Mouse (Mus musculus) adrenal gland, postnatal 25 days (tissue): ENCODE results near the gene Wnt9a. TPM values are rescaled to one million over a fixed set of nuclear protein-coding genes. Genes with fewer than 3 reads are reported as not detected.
A peak's percentile ranks its signal among the peaks of the same experiment; 100 is the strongest.
"Not testable (repeated sequence)": the region's sequence is repeated elsewhere in the genome, so short reads cannot be mapped to it uniquely, and the experiment has no call there.

Source experiments
- DNase-seq: peaks from one replicate; pipeline ENCODE4 v3.0.0; 2021; ENCODE audit warnings: mixed read lengths
- total RNA-seq: library from RNA; stranded (reverse); gene quantifications from 2 replicates; pipeline ENCODE4 v1.2.3, GENCODE M21; 2021

Gene Wnt9a
- total RNA-seq, 1 experiment from 2014 or later: 1.1 TPM

DNA sequence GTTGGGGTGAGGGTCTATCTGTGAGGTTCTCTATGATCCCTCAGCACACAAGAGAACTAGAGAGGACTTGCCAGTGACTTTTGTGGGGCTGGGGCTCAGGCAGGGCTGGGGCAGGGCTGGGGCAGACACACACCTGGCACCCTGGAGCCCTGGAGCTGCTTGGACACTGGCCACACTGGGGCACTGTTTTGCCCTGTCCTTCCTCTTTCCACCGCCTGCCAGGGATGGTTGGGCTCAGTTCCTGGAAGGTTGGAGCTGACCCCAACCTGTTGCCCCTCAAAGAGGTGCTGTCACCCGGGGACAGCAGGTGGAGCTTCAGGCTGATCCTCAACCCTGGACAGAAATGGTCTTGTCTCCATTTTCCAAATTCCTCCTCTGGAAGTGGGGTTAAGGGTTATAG lies 29.2 kb downstream of the Wnt9a start:
- no peak for DNase-seq

- DNase-seq: no peak
These were observed 29.7 kb downstream of the Wnt9a start for GRCm38 (mm10) chr11:59336381-59336780.

DNA sequence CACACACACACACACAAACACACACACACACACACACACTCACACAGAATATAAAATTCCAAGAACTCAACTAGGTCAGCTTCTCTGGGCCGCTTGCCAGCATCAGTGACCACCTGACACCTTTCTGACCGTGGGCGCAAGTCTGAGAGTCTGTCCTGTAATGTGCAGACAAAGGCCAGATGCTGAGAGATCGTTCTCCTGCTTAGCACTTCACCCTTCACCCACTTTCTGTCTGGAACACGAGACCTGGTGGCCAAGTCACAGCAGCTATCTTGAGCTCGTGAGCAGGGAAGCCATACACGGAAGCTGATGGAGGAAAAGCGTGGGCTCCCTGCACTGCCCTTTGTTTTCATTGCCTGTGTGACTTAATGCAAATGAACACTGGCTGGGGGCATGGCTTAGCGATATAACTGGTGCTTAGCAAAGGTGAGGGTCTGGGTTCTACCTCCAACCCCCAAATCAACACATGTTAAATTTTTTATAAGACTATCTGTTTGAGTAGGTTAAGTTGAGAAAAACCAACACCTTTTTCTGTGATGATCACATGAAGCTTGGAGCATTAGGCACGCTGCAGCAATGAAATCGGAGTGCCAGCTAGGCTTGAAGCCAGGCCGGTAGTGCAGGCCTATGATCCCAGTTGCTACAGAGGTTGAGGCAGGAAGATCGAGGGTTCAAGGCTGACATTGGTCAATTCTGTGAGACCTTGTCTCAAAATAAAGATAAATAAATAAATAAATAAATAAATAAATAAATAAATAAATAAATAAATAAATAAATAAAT lies 31.4 kb downstream of the Wnt9a start:
- DNase-seq: no peak

GRCm38 (mm10) chr11:59338736-59339120 lies 32.0 kb downstream of the Wnt9a start:
- DNase-seq: no peak

DNA sequence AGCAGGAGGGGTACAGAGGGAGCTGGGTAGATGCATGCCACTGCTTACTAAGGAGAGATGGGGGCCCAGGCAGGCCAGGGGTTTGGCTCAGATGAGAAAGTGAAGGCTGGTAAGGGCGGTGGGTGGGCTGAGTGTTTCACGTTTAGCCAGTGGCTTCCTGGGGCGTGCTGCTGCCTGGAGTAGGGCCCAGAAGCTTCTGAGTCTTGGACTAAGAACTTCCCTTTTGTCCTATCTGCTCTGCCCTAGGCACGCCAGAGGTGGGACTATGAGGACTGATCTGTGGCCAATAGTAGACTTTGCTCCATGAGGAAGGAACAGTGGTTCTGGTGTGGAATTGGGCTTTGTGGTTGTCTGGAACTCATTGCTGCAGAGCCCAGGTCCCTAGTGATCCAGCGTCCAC lies 36.2 kb downstream of the Wnt9a start:
- DNase-seq: no peak

GRCm38 (mm10) chr11:59346166-59346910 lies 39.6 kb downstream of the Wnt9a start:
- peak; percentile 43 for DNase-seq

- DNase-seq: no peak
These were observed 43.6 kb downstream of the Wnt9a start for GRCm38 (mm10) chr11:59350326-59350725.

DNA sequence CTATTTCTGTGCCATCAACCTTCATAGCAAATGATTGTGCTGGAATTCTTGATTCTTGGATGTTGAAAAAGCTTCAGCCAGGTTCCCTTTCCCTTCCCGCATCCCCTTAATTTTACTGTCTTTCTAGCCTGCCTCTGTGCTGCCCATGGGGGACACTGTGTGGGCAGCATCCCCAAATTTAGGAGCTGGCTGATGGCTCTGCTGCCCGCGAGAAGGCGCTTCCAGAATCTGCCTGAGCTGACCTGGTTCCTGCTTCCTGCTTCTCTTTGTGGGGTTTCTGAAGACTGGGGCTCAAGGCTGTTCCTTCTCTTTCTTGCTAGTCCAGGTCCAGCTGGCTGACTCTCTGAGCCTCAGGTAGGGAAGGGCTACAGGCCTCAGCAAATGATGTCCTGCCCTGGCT lies 48.1 kb downstream of the Wnt9a start:
- no peak for DNase-seq

- DNase-seq: no peak
These were observed 50.2 kb downstream of the Wnt9a start for GRCm38 (mm10) chr11:59356874-59357289.

GRCm38 (mm10) chr11:59361291-59361690 lies 54.6 kb downstream of the Wnt9a start:
- DNase-seq: no peak

GRCm38 (mm10) chr11:59364007-59364406 lies 57.3 kb downstream of the Wnt9a start:
- no peak for DNase-seq

GRCm38 (mm10) chr11:59364417-59364816 lies 57.7 kb downstream of the Wnt9a start:
- no peak for DNase-seq

GRCm38 (mm10) chr11:59366031-59366430 lies 59.3 kb downstream of the Wnt9a start:
- DNase-seq: no peak

GRCm38 (mm10) chr11:59366633-59367032 lies 59.9 kb downstream of the Wnt9a start:
- DNase-seq: no peak

DNA sequence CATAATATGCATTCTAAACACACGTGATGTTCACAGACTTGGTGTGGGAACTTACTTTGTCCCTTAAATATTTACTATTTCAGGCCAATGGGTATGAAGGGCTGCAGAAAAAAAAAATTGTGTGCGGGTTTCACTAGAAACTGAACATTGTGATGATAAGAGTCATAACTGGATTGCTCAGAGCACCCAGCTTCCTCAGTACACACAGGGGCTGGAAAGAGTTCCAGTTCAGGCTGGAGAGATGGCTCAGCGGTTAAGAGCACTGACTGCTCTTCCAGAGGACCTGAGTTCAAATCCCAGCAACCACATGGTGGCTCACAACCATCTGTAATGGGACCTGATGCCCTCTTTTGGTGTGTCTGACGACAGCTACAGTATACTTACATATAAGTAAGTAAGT lies 61.2 kb downstream of the Wnt9a start:
- DNase-seq: not testable (repeated sequence)

- no peak for DNase-seq
These were observed 63.1 kb downstream of the Wnt9a start for GRCm38 (mm10) chr11:59369848-59370247.

DNA sequence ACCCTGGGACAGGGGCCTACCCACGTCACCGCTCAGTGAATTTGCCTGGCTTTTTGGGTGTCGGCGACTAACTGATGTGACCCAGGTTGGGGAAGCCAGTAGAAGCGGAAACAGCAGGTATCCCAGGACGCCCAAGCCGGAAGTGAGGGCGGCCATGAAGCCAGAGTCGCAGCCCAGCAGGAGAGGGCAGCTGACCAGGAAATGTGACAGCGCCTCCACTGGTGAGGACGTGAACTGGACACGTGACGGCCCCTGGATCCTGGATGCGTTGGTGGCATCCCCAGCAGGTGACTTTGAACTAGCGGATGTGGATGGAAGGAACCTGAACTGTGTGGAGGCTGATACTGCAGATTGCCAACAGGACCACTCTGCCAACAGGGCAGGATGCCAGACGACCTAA lies 68.7 kb downstream of the Wnt9a start, which contains the start of gene Prss38:
Prss38 (minus strand) TSS at position 183 of the 400 bp plus-strand sequence.
- DNase-seq: no peak

DNA sequence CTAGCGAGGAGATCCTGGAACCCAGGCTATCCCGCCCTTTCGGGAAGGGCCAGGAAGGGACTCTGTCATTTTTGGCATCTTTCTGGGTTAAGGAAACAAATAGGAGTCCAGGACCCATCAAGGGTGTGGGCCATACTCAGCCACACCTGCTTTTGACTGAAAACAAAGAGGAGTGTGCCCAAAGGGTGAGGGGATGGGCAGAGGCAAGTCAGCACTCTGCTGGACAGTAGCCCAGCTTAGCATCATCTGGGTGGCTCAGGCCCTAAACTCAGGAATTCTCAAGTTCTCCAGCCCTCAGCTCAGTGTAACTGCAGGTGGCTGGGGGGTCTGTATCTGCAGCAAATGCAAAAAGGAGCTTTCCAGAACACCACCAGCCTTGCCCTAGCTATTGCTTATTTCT lies 71.3 kb downstream of the Wnt9a start:
- no peak for DNase-seq

GRCm38 (mm10) chr11:59379547-59379946 lies 72.8 kb downstream of the Wnt9a start:
- no peak for DNase-seq
